Mouse (Mus musculus) heart, adult 10 weeks (tissue): Measurements from ENCODE around the gene Cyp2j7. TPM values are rescaled to one million over a fixed set of nuclear protein-coding genes. Genes with fewer than 3 reads are reported as not detected.

Experiments used
- polyA plus RNA-seq: library from polyadenylated mRNA; stranded (reverse); fragments of 350-450 nt; fragmentation: Illumina TruSeq; extraction: RNeasy Lipid Tissue Mini Kit (QIAGEN cat#74804); gene quantifications from one replicate; pipeline ENCODE4 v1.2.3, GENCODE M21; 2014; ENCODE audit warnings: low read depth, low replicate concordance

Cyp2j7 gene
- polyA plus RNA-seq, result not detected

DNA sequence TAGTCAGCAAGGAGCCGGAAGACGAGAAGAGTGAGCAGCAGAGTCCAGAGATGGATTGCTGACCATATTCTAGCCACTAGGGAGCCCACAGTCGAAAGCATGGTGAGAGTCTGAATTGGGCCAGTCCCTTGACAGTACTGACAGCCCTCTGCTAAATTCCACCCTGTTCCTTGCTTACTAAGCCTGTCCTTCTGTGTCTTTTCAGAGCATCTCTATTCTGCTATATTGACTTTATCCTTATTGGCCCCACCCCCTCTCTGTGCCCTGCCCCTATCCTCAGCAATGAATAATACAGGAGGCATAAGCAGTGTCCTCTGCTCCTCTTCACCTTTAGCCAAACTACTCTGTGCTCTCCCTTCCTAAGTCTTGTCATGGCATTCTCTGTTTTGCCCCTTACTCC, at the start of gene Cyp2j7:
TSS of gene Cyp2j7 (minus strand) at position 101 of the 400 bp plus-strand sequence.

Other genes starting within 250 kb of the Cyp2j7 start
- gene Cyp2j13, start 159.1 kb downstream of the Cyp2j7 start, polyA plus RNA-seq, result not detected
- not detected for gene Cyp2j12, start 95.5 kb downstream of the Cyp2j7 start, polyA plus RNA-seq
- not detected for gene Cyp2j11, start 112.0 kb upstream of the Cyp2j7 start, polyA plus RNA-seq